Mouse (Mus musculus): Measurements from ENCODE around the gene Triap1.

DNA sequence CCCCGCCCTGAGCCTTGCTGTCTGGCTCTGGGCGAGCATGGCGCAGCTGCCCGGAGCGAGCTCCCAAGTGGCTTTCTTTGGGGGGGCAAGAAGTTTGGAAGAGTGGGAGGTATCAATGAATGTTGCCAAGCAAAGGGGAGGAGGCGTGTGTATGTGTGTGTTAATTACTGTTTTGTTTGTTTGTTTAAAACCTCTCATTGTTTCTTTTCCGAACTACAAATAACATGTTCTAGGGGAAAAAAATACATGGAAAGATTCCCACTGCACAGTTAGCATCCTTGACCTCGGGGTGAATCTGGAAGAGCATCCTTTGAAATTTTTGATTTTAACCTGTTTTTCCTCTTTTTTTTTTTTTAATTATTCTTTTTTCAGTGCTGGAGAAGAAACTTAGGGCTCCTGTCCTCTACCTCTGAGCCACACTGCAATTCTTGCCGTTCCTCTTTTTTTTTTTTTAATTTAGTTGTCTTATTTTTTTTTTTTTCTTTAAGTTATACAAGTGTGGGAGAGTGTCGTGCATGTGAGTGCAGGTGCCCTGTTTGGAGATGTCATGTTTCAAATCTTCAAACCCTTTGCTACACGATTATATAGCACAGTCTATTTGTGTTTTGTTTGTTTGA lies 33.3 kb downstream of the Triap1 start:
- TF ChIP-seq RAD21 (IDR thresholded peaks at IDR 0.05; ENCODE audit: low read depth, low read length) (no peak), CTCF (IDR thresholded peaks at IDR 0.05 in 2 of 3, conservative IDR thresholded peaks at IDR 0.05 in 1 of 3; ENCODE audit: control insufficient read depth in 1 of 3, insufficient read depth in 1 of 3, low read depth in 2 of 3, low read length in 3 of 3, poor library complexity in 1 of 3, severe bottlenecking in 1 of 3) (no peak)
